Mouse (Mus musculus): ENCODE data around the gene Osbpl11. TPM values are rescaled to one million over a fixed set of nuclear protein-coding genes. Genes with fewer than 3 reads are reported as not detected.
"Not testable (repeated sequence)": the region's sequence is repeated elsewhere in the genome, so short reads cannot be mapped to it uniquely, and the experiment has no call there.

Osbpl11 gene
- total RNA-seq (2022) = 10 to 100 TPM; 16.1 to 21.6 (median 17.0) TPM

GRCm38 (mm10) chr16:33184901-33185260 is at the start of gene Osbpl11:
TSS of gene Osbpl11 (plus strand) at chr16:33185071.
- DNase-seq (ENCODE audit: low spot score) = peak; percentile 98

GRCm38 (mm10) chr16:33135167-33135566 is 49.7 kb upstream of the Osbpl11 start:
- no peak for DNase-seq (ENCODE audit: low spot score)

- DNase-seq (ENCODE audit: low spot score) = not testable (repeated sequence)
Measured at GRCm38 (mm10) chr16:33139061-33139460, 45.8 kb upstream of the Osbpl11 start.

- no peak for DNase-seq (ENCODE audit: low spot score)
Measured at GRCm38 (mm10) chr16:33141758-33142280, 43.1 kb upstream of the Osbpl11 start.

GRCm38 (mm10) chr16:33143452-33143851 is 41.4 kb upstream of the Osbpl11 start:
- DNase-seq (ENCODE audit: low spot score) = no peak

- DNase-seq (ENCODE audit: low spot score) = no peak
Measured at GRCm38 (mm10) chr16:33146185-33146584, 38.7 kb upstream of the Osbpl11 start.

GRCm38 (mm10) chr16:33148135-33148534 is 36.7 kb upstream of the Osbpl11 start:
- DNase-seq (ENCODE audit: low spot score) = no peak

GRCm38 (mm10) chr16:33150875-33151274 is 34.0 kb upstream of the Osbpl11 start:
- DNase-seq (ENCODE audit: low spot score) = not testable (repeated sequence)

GRCm38 (mm10) chr16:33151558-33151957 is 33.3 kb upstream of the Osbpl11 start:
- DNase-seq (ENCODE audit: low spot score) = peak; percentile 20

- peak; percentile 22 for DNase-seq (ENCODE audit: low spot score)
Measured at GRCm38 (mm10) chr16:33154992-33155391, 29.9 kb upstream of the Osbpl11 start.

GRCm38 (mm10) chr16:33158006-33158405 is 26.9 kb upstream of the Osbpl11 start:
- no peak for DNase-seq (ENCODE audit: low spot score)

GRCm38 (mm10) chr16:33158590-33159071 is 26.2 kb upstream of the Osbpl11 start:
- DNase-seq (ENCODE audit: low spot score) = no peak

- no peak for DNase-seq (ENCODE audit: low spot score)
Measured at GRCm38 (mm10) chr16:33159363-33159762, 25.5 kb upstream of the Osbpl11 start.

- peak; percentile 54 for DNase-seq (ENCODE audit: low spot score)
Measured at GRCm38 (mm10) chr16:33163330-33164090, 21.4 kb upstream of the Osbpl11 start.

- DNase-seq (ENCODE audit: low spot score) = not testable (repeated sequence)
Measured at GRCm38 (mm10) chr16:33166284-33166683, 18.6 kb upstream of the Osbpl11 start.

GRCm38 (mm10) chr16:33167537-33167936 is 17.3 kb upstream of the Osbpl11 start:
- no peak for DNase-seq (ENCODE audit: low spot score)

- DNase-seq (ENCODE audit: low spot score) = no peak
Measured at GRCm38 (mm10) chr16:33169471-33170034, 15.3 kb upstream of the Osbpl11 start.

- no peak for DNase-seq (ENCODE audit: low spot score)
Measured at GRCm38 (mm10) chr16:33170716-33171587, 13.9 kb upstream of the Osbpl11 start.

- DNase-seq (ENCODE audit: low spot score) = no peak
Measured at GRCm38 (mm10) chr16:33171800-33172199, 13.1 kb upstream of the Osbpl11 start.

- DNase-seq (ENCODE audit: low spot score) = no peak
Measured at GRCm38 (mm10) chr16:33173151-33173550, 11.7 kb upstream of the Osbpl11 start.

GRCm38 (mm10) chr16:33174695-33175094 is 10.2 kb upstream of the Osbpl11 start:
- no peak for DNase-seq (ENCODE audit: low spot score)

- DNase-seq (ENCODE audit: low spot score) = not testable (repeated sequence)
Measured at GRCm38 (mm10) chr16:33176831-33177230, 8.0 kb upstream of the Osbpl11 start.
